Mouse (Mus musculus) spleen, adult 2 months (tissue): Measurements from ENCODE around the gene Pde4d. TPM values are rescaled to one million over a fixed set of nuclear protein-coding genes. Genes with fewer than 3 reads are reported as not detected.

Experiments used
- DNase-seq, 2 experiments: peaks; one replicate each; pipeline versions ENCODE4 v3.0.0 to v3.0.0-alpha.2; 2012 to 2021; ENCODE audit warnings: low spot score in 2 of 2, low read depth in 1 of 2
- H3K27ac ChIP-seq: fragments of 200-500 bp; 2 replicates; pipeline ENCODE4 v1.5.1; 2012; ENCODE audit warnings: low read length, inconsistent platforms; ENCODE audit not compliant: insufficient read depth
- H3K27me3 ChIP-seq: fragments of 200-500 bp; 2 replicates; pipeline ENCODE4 v1.6.1; 2012; ENCODE audit warnings: mild to moderate bottlenecking, moderate library complexity, low read length, inconsistent platforms; ENCODE audit not compliant: control insufficient read depth, insufficient read depth
- H3K36me3 ChIP-seq: fragments of 200-500 bp; 2 replicates; pipeline ENCODE4 v1.6.1; 2012; ENCODE audit warnings: mild to moderate bottlenecking, low read length, inconsistent platforms; ENCODE audit not compliant: control insufficient read depth, insufficient read depth
- H3K4me1 ChIP-seq: fragments of 200-500 bp; 2 replicates; pipeline ENCODE4 v1.6.1; 2011; ENCODE audit warnings: inconsistent platforms; ENCODE audit not compliant: control insufficient read depth, insufficient read depth, insufficient read length
- H3K4me3 ChIP-seq: fragments of 200-500 bp; 2 replicates; pipeline ENCODE4 v1.5.1; 2011; ENCODE audit warnings: mild to moderate bottlenecking, inconsistent platforms; ENCODE audit not compliant: insufficient read depth, insufficient read length; ENCODE audit errors: extremely low read depth
- CTCF ChIP-seq: fragments of 200-500 bp; IDR thresholded peaks from 2 replicates; pipeline ENCODE4 v1.5.1; 2011; ENCODE audit warnings: mild to moderate bottlenecking, inconsistent platforms; ENCODE audit not compliant: insufficient read depth, insufficient read length, insufficient replicate concordance; ENCODE audit errors: extremely low read depth
- POLR2A ChIP-seq: fragments of 200-500 bp; IDR thresholded peaks from 2 replicates; pipeline ENCODE4 v1.6.1; 2011; ENCODE audit warnings: low read depth, low read length, inconsistent platforms
- WGBS: fragments of 180-500 bp; shearing (Covaris S2); methylation state at CpG from one replicate; pipeline ENCODE4 v1.1.7; 2018; 5-methylcytosine and 5-hydroxymethylcytosine counted together
- polyA plus RNA-seq: library from polyadenylated mRNA; depleted of rRNA; stranded (reverse); fragments of >200 nt; gene quantifications from 2 replicates; pipeline ENCODE4 v1.2.3, GENCODE M21; 2012

Gene Pde4d
- polyA plus RNA-seq, 1 experiment = 4.8 TPM

- Histone ChIP-seq H3K27ac (no peak overlapping the region), H3K4me3 (no peak overlapping the region), H3K27me3 (no peaks in the 10 kb centered on the region), H3K36me3 (no peaks in the 10 kb centered on the region), H3K4me1 (no peaks in the 10 kb centered on the region)
- no peak for DNase-seq
- WGBS = 85% methylated on average over 7 of the region's 7 CpGs
- no peak for TF ChIP-seq POLR2A
- TF ChIP-seq CTCF = no peak
Observed at GRCm38 (mm10) chr13:108839142-108839541, 389.4 kb downstream of the Pde4d start.

- Histone ChIP-seq H3K4me3 (no peak overlapping the region), H3K4me1 (peaks cover 2% of the 10 kb centered on the region; the same call in 1 of the 2 replicates), H3K36me3 (no peaks in the 10 kb centered on the region), H3K27ac (no peak overlapping the region), H3K27me3 (no peaks in the 10 kb centered on the region)
- no peak for TF ChIP-seq POLR2A
- no peak for TF ChIP-seq CTCF
- 34% methylated on average over 5 of the region's 5 CpGs for WGBS
- DNase-seq = no peak
Observed at GRCm38 (mm10) chr13:108854090-108854489, 404.3 kb downstream of the Pde4d start.

GRCm38 (mm10) chr13:108856776-108857435 is 407.2 kb downstream of the Pde4d start:
- Histone ChIP-seq H3K4me1 (peaks cover 2% of the 10 kb centered on the region; the same call in 1 of the 2 replicates), H3K27ac (no peak overlapping the region), H3K27me3 (no peaks in the 10 kb centered on the region), H3K36me3 (no peaks in the 10 kb centered on the region), H3K4me3 (no peak overlapping the region)
- DNase-seq = no peak
- TF ChIP-seq POLR2A = no peak
- TF ChIP-seq CTCF = no peak
- WGBS = 43% methylated on average over 6 of the region's 6 CpGs

GRCm38 (mm10) chr13:108859336-108859735 is 409.6 kb downstream of the Pde4d start:
- Histone ChIP-seq H3K27ac (no peak overlapping the region), H3K27me3 (no peaks in the 10 kb centered on the region), H3K36me3 (no peaks in the 10 kb centered on the region), H3K4me3 (no peak overlapping the region), H3K4me1 (peaks cover 1% of the 10 kb centered on the region; the same call in 1 of the 2 replicates)
- DNase-seq = no peak
- no peak for TF ChIP-seq POLR2A
- no peak for TF ChIP-seq CTCF
- WGBS = 85% methylated on average over 3 of the region's 3 CpGs

- no peak for DNase-seq
- Histone ChIP-seq H3K27me3 (no peaks in the 10 kb centered on the region), H3K4me3 (no peak overlapping the region), H3K27ac (no peak overlapping the region), H3K4me1 (no peaks in the 10 kb centered on the region), H3K36me3 (no peaks in the 10 kb centered on the region)
- no peak for TF ChIP-seq CTCF
- TF ChIP-seq POLR2A = no peak
- WGBS = 72% methylated on average over 7 of the region's 7 CpGs
Observed at GRCm38 (mm10) chr13:108860737-108861136, 411.0 kb downstream of the Pde4d start.

GRCm38 (mm10) chr13:108861707-108862106 is 412.0 kb downstream of the Pde4d start:
- no peak overlapping the region for H3K4me3 ChIP-seq
- H3K27ac ChIP-seq = no peak overlapping the region
- TF ChIP-seq CTCF = no peak
- no peak for TF ChIP-seq POLR2A
- no peaks in the 10 kb centered on the region for H3K36me3 ChIP-seq
- H3K27me3 ChIP-seq = no peaks in the 10 kb centered on the region
- WGBS = 48% methylated on average over 7 of the region's 7 CpGs
- H3K4me1 ChIP-seq = no peaks in the 10 kb centered on the region
- no peak for DNase-seq

GRCm38 (mm10) chr13:108862173-108862572 is 412.4 kb downstream of the Pde4d start:
- Histone ChIP-seq H3K36me3 (no peaks in the 10 kb centered on the region), H3K27ac (no peak overlapping the region), H3K4me3 (no peak overlapping the region), H3K27me3 (no peaks in the 10 kb centered on the region), H3K4me1 (no peaks in the 10 kb centered on the region)
- DNase-seq = no peak
- WGBS = 53% methylated on average over 5 of the region's 5 CpGs
- TF ChIP-seq POLR2A (no peak), CTCF (no peak)
